Mouse (Mus musculus): ENCODE results near the gene Xpnpep1. TPM values are rescaled to one million over a fixed set of nuclear protein-coding genes. Genes with fewer than 3 reads are reported as not detected.

Gene Xpnpep1
- polyA plus RNA-seq, 1 experiment = 45.4 TPM

DNA sequence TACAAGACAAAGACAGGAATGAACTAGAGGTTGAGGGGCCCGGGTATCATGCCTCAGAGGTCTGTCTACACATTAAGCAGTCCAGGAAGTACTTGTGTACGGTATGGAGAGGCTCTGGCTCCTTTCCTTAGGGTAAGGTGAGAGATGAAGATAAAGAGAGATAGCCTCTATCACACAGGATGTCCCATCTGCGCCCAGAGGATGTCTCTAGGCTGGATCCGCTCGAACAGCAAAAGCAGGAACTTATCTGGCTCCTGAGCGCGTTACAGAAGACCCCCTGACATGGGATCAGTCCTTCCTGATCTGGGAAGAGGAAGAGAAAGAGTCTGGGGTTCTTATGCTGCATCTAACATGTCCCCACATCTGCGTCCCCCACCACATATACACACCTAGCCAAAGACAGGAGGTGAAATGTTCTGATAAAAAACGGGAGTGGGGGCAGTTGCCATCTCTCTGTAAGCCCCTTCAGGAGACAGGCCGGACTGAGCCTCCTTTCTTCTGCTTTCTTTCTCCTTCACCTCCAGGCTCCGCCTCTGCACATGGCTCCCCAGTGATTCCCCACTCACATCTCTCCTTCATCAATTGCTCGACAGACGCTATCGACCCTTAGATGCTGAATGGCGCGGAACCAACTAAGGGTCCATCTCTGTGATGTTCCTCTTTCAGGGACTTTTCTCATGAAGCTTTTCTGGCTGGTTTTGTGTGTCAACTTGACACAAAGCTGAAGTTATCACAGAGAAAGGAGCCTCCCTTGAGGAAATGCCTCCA is 19.5 kb upstream of the Xpnpep1 start:
- peak overlapping the region; percentile 41; the same call in 1 of the 2 replicates for H3K27ac ChIP-seq (ENCODE audit: control insufficient read depth, insufficient read depth, low read depth, low read length, poor library complexity)
- TF ChIP-seq CTCF (IDR thresholded peaks at IDR 0.05; ENCODE audit: control insufficient read depth, insufficient read depth, low read length) = no peak
- H3K4me3 ChIP-seq (replicated peaks; ENCODE audit: control insufficient read depth, low read depth, low read length) = no peak overlapping the region
- 74% methylated on average over 16 of the region's 16 CpGs for WGBS
- H3K4me1 ChIP-seq (ENCODE audit: control insufficient read depth, insufficient read depth, low read length) = no peaks in the 10 kb centered on the region

DNA sequence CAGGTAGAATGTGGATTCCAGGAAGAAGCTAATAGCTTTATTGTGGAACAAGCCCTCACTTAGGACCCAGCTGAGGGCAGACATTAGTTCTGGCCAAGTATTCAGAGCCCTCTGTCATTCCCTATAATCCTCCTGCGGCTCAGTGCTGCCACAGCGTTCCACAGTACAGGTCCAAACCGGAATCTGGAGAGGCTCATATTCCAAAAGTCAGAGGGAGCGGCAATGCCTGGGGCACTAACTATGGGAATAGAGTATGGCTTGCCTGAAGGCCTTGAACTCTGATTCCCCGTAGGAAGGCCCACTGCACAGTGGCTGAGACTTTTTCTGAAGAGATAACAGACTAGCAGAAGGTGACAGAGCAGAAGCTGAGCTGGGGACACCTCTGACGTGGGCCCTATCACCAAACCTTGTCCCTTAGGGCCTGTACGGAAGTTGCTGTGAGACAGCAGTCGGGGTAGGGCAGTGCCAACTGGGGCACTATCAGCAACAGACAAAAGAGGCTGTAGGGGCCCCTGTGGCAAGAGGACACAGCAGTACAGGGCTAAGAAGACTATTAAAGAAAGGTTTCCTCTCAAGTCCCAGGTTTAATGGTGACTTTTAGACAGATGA is 18.8 kb upstream of the Xpnpep1 start:
- 75% methylated on average over 8 of the region's 8 CpGs for WGBS
- H3K4me3 ChIP-seq (replicated peaks; ENCODE audit: control insufficient read depth, low read depth, low read length) = no peak overlapping the region
- no peaks in the 10 kb centered on the region for H3K4me1 ChIP-seq (ENCODE audit: control insufficient read depth, insufficient read depth, low read length)
- no peak overlapping the region for H3K27ac ChIP-seq (ENCODE audit: control insufficient read depth, insufficient read depth, low read depth, low read length, poor library complexity)
- TF ChIP-seq CTCF (IDR thresholded peaks at IDR 0.05; ENCODE audit: control insufficient read depth, insufficient read depth, low read length) (no peak), POLR2A (IDR thresholded peaks at IDR 0.05; ENCODE audit: borderline replicate concordance, control insufficient read depth, low read depth, low read length) (no peak)

DNA sequence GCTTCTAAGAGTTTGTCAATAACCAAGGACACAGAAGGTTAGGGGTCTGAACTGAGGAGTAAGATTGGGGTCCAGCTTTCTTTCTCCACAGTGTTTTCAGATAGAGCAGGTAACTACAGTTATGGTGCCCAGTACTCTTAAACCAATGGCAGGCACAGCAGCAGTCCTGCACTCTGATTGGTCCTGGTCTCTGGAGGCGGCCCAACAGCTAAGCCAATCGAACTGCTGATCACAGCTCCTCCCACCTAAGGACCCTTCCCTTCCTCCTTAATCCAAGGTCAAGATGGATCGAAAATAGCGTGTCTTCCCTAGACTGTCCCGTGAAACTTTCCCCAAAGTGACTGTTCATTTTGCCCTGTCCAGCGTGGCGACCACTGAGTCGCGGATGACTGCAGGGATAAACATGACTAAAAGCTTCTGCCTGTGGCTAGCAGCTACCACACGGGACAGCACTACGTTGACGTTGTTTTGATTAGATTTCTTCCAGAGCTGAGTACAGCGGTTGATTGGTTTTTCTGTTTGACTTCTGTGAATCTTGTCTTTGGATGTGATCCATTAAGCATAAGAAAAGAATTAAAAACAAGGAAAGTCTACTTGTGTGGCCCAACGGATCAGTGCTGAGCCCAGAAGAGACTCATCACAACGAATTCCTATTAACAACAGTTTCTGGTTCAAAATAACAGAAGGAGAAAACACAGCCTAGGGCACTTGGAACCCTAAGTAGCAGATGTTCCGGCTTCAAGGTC is 18.1 kb upstream of the Xpnpep1 start:
- Histone ChIP-seq H3K4me1 (ENCODE audit: control insufficient read depth, insufficient read depth, low read length) (no peaks in the 10 kb centered on the region; the same call in 1 of the 2 replicates), H3K27ac (ENCODE audit: control insufficient read depth, insufficient read depth, low read depth, low read length, poor library complexity) (no peak overlapping the region), H3K4me3 (replicated peaks; ENCODE audit: control insufficient read depth, low read depth, low read length) (no peak overlapping the region)
- 86% methylated on average over 16 of the region's 16 CpGs for WGBS
- TF ChIP-seq CTCF (IDR thresholded peaks at IDR 0.05; ENCODE audit: control insufficient read depth, insufficient read depth, low read length) (no peak), POLR2A (IDR thresholded peaks at IDR 0.05; ENCODE audit: borderline replicate concordance, control insufficient read depth, low read depth, low read length) (no peak)

DNA sequence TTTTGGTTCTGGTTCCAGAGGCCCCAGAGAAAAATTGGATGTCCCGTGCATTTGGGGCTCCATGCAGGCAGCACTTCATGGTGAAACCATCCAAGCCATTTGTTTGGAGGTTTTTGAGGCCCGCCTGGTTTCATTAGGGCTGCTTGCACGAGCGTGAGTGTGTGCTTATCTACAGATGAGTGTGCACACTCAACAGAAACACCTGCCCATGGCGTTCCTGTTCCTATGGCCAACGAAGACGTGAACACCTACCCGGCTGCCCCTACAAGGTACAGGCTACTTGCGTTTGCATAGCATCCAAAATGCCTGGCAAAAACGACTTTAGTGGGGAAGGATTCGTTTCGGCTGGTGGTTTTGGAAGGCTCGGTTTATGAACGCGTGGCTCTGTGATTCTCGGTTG is 13.3 kb upstream of the Xpnpep1 start:
- 86% methylated on average over 16 of the region's 16 CpGs for WGBS
- no peaks in the 10 kb centered on the region; the same call in 1 of the 2 replicates for H3K4me1 ChIP-seq (ENCODE audit: control insufficient read depth, insufficient read depth, low read length)
- TF ChIP-seq CTCF (IDR thresholded peaks at IDR 0.05; ENCODE audit: control insufficient read depth, insufficient read depth, low read length) (no peak), POLR2A (IDR thresholded peaks at IDR 0.05; ENCODE audit: borderline replicate concordance, control insufficient read depth, low read depth, low read length) (no peak)
- no peak overlapping the region for H3K27ac ChIP-seq (ENCODE audit: control insufficient read depth, insufficient read depth, low read depth, low read length, poor library complexity)
- H3K4me3 ChIP-seq (replicated peaks; ENCODE audit: control insufficient read depth, low read depth, low read length) = no peak overlapping the region

DNA sequence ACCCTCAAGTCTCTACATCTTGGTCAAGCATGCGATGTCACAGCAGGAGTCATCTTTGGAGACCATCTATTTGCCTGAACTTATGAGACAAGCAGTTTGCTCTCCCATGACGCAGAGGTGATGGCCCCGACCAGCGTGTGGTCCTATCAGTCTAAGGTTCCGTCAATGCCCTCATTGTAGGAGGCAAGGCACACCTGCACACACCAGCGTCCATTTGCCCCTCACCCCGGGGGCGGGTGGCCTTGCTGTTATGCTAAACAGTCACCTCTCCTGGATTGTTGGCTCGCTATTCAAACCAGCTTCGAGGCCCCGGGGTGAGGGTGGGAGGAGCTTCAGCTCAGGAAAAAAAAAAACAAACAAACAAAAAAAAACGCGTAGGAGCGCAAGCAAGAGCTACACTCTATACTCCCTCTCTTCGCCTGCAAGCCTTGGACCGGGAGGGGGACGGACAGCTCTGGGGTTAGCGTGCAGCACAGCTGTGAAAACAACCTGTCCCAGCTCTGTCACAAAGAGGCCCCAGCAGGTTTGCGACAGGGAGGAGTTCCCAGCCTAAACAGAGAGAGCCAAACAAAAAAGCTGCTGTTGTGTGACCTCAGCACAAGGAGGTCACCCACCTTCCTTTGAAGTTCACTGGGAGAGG is 12.1 kb upstream of the Xpnpep1 start:
- 63% methylated on average over 19 of the region's 19 CpGs for WGBS
- Histone ChIP-seq H3K4me1 (ENCODE audit: control insufficient read depth, insufficient read depth, low read length) (no peaks in the 10 kb centered on the region; the same call in 1 of the 2 replicates), H3K27ac (ENCODE audit: control insufficient read depth, insufficient read depth, low read depth, low read length, poor library complexity) (no peak overlapping the region), H3K4me3 (replicated peaks; ENCODE audit: control insufficient read depth, low read depth, low read length) (no peak overlapping the region)
- TF ChIP-seq POLR2A (IDR thresholded peaks at IDR 0.05; ENCODE audit: borderline replicate concordance, control insufficient read depth, low read depth, low read length) (no peak), CTCF (IDR thresholded peaks at IDR 0.05; ENCODE audit: control insufficient read depth, insufficient read depth, low read length) (no peak)

DNA sequence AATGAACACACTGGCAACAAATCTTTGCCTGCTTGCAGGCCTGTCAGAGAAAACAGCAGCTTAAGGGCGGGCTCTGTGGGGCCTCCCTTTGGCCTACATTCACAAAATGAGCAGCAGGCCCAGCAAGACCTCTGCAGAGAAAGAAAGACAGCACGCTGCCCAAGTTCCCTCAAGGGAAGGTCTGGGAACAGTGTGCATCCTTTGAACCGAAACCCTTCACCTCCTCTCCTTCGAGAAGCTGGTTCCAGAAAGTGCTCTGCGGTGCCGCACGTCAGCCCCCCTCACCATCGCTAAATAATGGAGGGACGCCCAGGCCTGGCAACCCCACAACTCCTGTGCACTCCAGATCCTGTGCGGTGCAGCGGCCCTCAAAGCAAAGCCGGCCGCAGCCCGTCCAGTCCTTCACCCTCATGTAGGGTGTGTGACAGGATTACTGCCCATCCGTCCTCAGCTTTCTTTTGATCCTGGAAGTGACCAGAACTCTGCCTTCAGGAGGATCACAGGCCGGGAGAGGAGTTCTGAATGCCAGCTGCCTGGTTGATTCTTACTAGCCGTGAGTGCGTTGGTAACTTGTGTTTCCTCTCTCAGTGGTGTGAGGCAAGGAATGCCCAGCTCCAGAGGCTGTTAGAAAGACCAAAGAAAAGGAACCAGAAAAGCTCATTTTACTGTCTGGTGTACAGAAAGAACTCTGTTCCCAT is 11.4 kb upstream of the Xpnpep1 start:
- 88% methylated on average over 18 of the region's 18 CpGs for WGBS
- H3K27ac ChIP-seq (ENCODE audit: control insufficient read depth, insufficient read depth, low read depth, low read length, poor library complexity) = no peak overlapping the region
- TF ChIP-seq CTCF (IDR thresholded peaks at IDR 0.05; ENCODE audit: control insufficient read depth, insufficient read depth, low read length) (no peak), POLR2A (IDR thresholded peaks at IDR 0.05; ENCODE audit: borderline replicate concordance, control insufficient read depth, low read depth, low read length) (no peak)
- H3K4me1 ChIP-seq (ENCODE audit: control insufficient read depth, insufficient read depth, low read length) = no peaks in the 10 kb centered on the region; the same call in 1 of the 2 replicates
- no peak overlapping the region for H3K4me3 ChIP-seq (replicated peaks; ENCODE audit: control insufficient read depth, low read depth, low read length)

DNA sequence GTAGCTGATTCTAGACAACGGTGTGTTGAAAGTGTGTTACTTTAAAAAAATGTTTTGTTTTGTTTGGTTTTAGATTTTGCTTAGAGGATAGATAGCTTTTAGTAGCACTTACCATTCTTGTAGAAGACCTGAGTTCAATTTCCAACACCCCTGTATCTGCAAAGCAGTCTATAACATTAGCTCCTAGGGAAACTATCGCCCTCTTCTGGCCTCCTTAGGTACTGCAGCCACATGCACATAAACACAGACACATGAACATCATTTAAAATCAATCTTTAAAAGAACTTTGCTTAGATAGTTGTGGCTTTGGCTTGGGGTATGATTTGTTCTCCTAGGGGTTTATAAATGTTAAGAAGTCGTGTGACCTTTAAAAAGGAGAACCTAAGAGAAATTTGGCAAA is 10.1 kb upstream of the Xpnpep1 start:
- no peak for TF ChIP-seq POLR2A (IDR thresholded peaks at IDR 0.05; ENCODE audit: borderline replicate concordance, control insufficient read depth, low read depth, low read length)
- no peak for TF ChIP-seq CTCF (IDR thresholded peaks at IDR 0.05; ENCODE audit: control insufficient read depth, insufficient read depth, low read length)
- H3K27ac ChIP-seq (ENCODE audit: control insufficient read depth, insufficient read depth, low read depth, low read length, poor library complexity) = no peak overlapping the region
- 74% methylated on average over 3 of the region's 3 CpGs for WGBS
- no peaks in the 10 kb centered on the region; the same call in 1 of the 2 replicates for H3K4me1 ChIP-seq (ENCODE audit: control insufficient read depth, insufficient read depth, low read length)
- no peak overlapping the region for H3K4me3 ChIP-seq (replicated peaks; ENCODE audit: control insufficient read depth, low read depth, low read length)

All from bone marrow, adult 2 months (tissue).